Mouse (Mus musculus) activated CD4-positive, CD25-positive, alpha-beta regulatory T cell, adult 4 months (primary cell): ENCODE results near the gene Mrpl40. TPM values are rescaled to one million over a fixed set of nuclear protein-coding genes. Genes with fewer than 3 reads are reported as not detected.
A peak's percentile ranks its signal among the peaks of the same experiment; 100 is the strongest.
"Not testable (repeated sequence)": the region's sequence is repeated elsewhere in the genome, so short reads cannot be mapped to it uniquely, and the experiment has no call there.

Source experiments
- ATAC-seq: one replicate; pipeline ENCODE4 v1.8.0; 2017
- polyA plus RNA-seq, 2 experiments: library from polyadenylated mRNA; unstranded; fragments of 100-300 nt; shearing (Covaris generic); gene quantifications; one replicate each; pipeline ENCODE4 v1.2.1; 2017

Mrpl40 gene
- polyA plus RNA-seq = 10 to 100 TPM; 87.6 to 94.5 TPM

GRCm38 (mm10) chr16:18876442-18877308 is at the start of gene Mrpl40, which contains the start of gene Hira:
TSS of gene Mrpl40 (minus strand) at chr16:18876862.
TSS of gene Hira (plus strand) at chr16:18877037.
- ATAC-seq = peak; percentile 75

GRCm38 (mm10) chr16:18921771-18922170 is 45.1 kb upstream of the Mrpl40 start:
- ATAC-seq = no peak

GRCm38 (mm10) chr16:18916064-18916463 is 39.4 kb upstream of the Mrpl40 start:
- ATAC-seq = no peak

GRCm38 (mm10) chr16:18905648-18906047 is 29.0 kb upstream of the Mrpl40 start:
- ATAC-seq = no peak

- no peak for ATAC-seq
Measured at GRCm38 (mm10) chr16:18896429-18896828, 19.8 kb upstream of the Mrpl40 start.

- no peak for ATAC-seq
Measured at GRCm38 (mm10) chr16:18895249-18895648, 18.6 kb upstream of the Mrpl40 start.

GRCm38 (mm10) chr16:18893840-18894372 is 17.2 kb upstream of the Mrpl40 start:
- ATAC-seq = no peak

- ATAC-seq = no peak
Measured at GRCm38 (mm10) chr16:18884044-18884443, 7.4 kb upstream of the Mrpl40 start.

- ATAC-seq = peak; percentile 5
Measured at GRCm38 (mm10) chr16:18878091-18878720, 1.5 kb upstream of the Mrpl40 start.

- peak; percentile 29 for ATAC-seq
Measured at GRCm38 (mm10) chr16:18877386-18878090, 876 bp upstream of the Mrpl40 start.

GRCm38 (mm10) chr16:18876091-18876441 is 596 bp downstream of the Mrpl40 start:
- ATAC-seq = peak; percentile 0

GRCm38 (mm10) chr16:18870495-18870894 is 6.2 kb downstream of the Mrpl40 start:
- ATAC-seq = not testable (repeated sequence)

- no peak for ATAC-seq
Measured at GRCm38 (mm10) chr16:18860186-18860585, 16.5 kb downstream of the Mrpl40 start.

GRCm38 (mm10) chr16:18858551-18858950 is 18.1 kb downstream of the Mrpl40 start:
- ATAC-seq = peak; percentile 54

GRCm38 (mm10) chr16:18849521-18850190 is 27.0 kb downstream of the Mrpl40 start:
- ATAC-seq = not testable (repeated sequence)

GRCm38 (mm10) chr16:18846301-18846820 is 30.3 kb downstream of the Mrpl40 start:
- ATAC-seq = no peak

- ATAC-seq = no peak
Measured at GRCm38 (mm10) chr16:18838346-18838745, 38.3 kb downstream of the Mrpl40 start.

- ATAC-seq = peak; percentile 98
Measured at GRCm38 (mm10) chr16:18836468-18837208, 40.0 kb downstream of the Mrpl40 start, which contains the start of the genes 2510002D24Rik and Gm28539. TSS of gene 2510002D24Rik (plus strand) at chr16:18836578. TSS of gene Gm28539 (plus strand) at chr16:18836584.

- peak; percentile 30 for ATAC-seq
Measured at GRCm38 (mm10) chr16:18836073-18836467, 40.6 kb downstream of the Mrpl40 start.

GRCm38 (mm10) chr16:18833486-18833885 is 43.2 kb downstream of the Mrpl40 start:
- no peak for ATAC-seq

GRCm38 (mm10) chr16:18829102-18829501 is 47.6 kb downstream of the Mrpl40 start:
- no peak for ATAC-seq
